Mouse (Mus musculus) effector memory CD4-positive, alpha-beta T cell, adult 5 months (primary cell): ENCODE data around the gene Magea4. TPM values are rescaled to one million over a fixed set of nuclear protein-coding genes. Genes with fewer than 3 reads are reported as not detected.

Experiments used
- polyA plus RNA-seq: library from polyadenylated mRNA; unstranded; fragments of 100-300 nt; shearing (Covaris generic); gene quantifications from one replicate; pipeline ENCODE4 v1.2.1, GENCODE M21; 2017

Magea4 gene
- not detected for polyA plus RNA-seq

DNA sequence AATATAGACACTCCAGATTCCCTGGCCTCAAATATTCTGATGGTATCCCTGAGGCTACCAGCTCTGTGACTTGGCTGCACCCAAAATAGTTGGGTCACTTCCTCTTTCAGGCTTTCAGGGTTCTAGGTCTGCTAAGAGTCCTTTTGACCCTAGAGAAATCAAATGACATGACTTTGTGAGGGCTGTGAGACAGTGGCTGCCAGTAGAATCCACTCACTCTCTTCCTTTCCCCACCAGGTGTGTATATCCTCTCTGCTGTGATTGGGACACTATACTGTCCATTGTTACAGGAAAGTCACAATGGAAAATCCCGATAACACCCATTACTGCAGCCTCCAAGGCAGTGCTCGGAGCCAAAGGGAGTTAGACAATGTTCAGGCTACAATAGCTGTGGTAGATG, at the start of gene Magea4:
Gene Magea4, plus strand, starts transcription at position 301 of the 400 bp plus-strand sequence.

Other genes with a start within 250 kb of the Magea4 start
- not detected for gene Fate1, start 249.0 kb upstream of the Magea4 start, polyA plus RNA-seq
- not detected for gene Cnga2, start 230.2 kb upstream of the Magea4 start, polyA plus RNA-seq
- gene Gabre, start 52.8 kb downstream of the Magea4 start, polyA plus RNA-seq: not detected
- not detected for gene Magea10, start 164.8 kb downstream of the Magea4 start, polyA plus RNA-seq